Mouse (Mus musculus) embryonic fibroblast, embryonic 13.5 days (primary cell): ENCODE measurements around the gene Trmu. TPM values are rescaled to one million over a fixed set of nuclear protein-coding genes. Genes with fewer than 3 reads are reported as not detected.
"Not testable (repeated sequence)": the region's sequence is repeated elsewhere in the genome, so short reads cannot be mapped to it uniquely, and the experiment has no call there.

ENCODE experiments used
- H3K27ac ChIP-seq: 2 replicates; pipeline ENCODE4 v1.5.1; 2012; ENCODE audit warnings: low read length, control low read depth, inconsistent platforms; ENCODE audit not compliant: insufficient read depth
- H3K4me1 ChIP-seq: 2 replicates; pipeline ENCODE4 v1.6.1; 2011; ENCODE audit warnings: low read length; ENCODE audit not compliant: control insufficient read depth, insufficient read depth
- H3K4me3 ChIP-seq: 2 replicates; pipeline ENCODE4 v1.5.1; 2011; ENCODE audit warnings: mild to moderate bottlenecking, control low read depth, low read length; ENCODE audit not compliant: insufficient read depth
- CTCF ChIP-seq: IDR thresholded peaks from 2 replicates; pipeline ENCODE4 v1.5.1; 2011; ENCODE audit warnings: mild to moderate bottlenecking, control low read depth, low read length, moderate library complexity, borderline replicate concordance; ENCODE audit not compliant: insufficient read depth
- POLR2A ChIP-seq: IDR thresholded peaks from 2 replicates; pipeline ENCODE4 v1.6.1; 2011; ENCODE audit warnings: low read depth, mild to moderate bottlenecking, control low read depth, low read length, moderate library complexity
- polyA plus RNA-seq: library from polyadenylated mRNA; stranded (reverse); fragments of >200 nt; gene quantifications from 2 replicates; pipeline ENCODE4 v1.2.4, GENCODE M21; 2011; ENCODE audit warnings: low read depth; ENCODE audit not compliant: missing spikeins, insufficient read length

The Trmu gene
- polyA plus RNA-seq, 1 experiment = 20.0 TPM

DNA sequence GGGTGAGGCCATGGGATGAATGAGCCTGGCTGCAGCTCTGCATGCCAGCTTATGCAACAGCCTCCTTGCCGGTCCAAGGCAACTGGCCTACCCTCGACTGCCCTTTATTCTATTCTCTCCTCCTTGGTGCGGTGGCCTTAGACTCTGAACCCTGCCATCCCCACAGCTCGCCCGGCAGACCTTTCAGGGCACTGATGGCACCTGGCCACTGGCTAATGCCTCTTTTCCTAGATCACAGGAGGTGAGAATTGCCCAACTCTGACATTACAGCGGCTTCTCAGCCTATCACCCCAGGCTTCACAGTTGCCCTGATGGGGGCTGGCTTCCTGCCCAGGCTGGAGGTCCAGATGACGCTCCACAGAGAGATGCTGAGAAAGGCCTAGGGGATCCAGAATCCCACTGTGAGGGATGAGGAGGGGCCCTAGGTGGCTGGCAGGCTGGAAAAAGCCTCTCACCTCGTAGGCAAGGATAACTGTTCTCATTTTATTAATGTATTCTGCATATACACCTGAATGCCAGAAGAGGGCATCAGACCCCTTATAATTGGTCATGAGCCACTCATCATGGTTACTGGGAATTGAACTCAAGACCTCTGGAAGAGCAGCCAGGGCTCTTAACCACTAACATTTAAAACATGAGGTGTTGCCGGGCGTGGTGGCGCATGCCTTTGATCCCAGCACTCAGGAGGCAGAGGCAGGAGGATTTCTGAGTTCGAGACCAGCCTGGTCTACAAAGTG is 27.3 kb upstream of the Trmu start:
- Histone ChIP-seq H3K4me3 (no peak overlapping the region), H3K4me1 (no peaks in the 10 kb centered on the region), H3K27ac (no peak overlapping the region)
- TF ChIP-seq CTCF (no peak), POLR2A (no peak)

DNA sequence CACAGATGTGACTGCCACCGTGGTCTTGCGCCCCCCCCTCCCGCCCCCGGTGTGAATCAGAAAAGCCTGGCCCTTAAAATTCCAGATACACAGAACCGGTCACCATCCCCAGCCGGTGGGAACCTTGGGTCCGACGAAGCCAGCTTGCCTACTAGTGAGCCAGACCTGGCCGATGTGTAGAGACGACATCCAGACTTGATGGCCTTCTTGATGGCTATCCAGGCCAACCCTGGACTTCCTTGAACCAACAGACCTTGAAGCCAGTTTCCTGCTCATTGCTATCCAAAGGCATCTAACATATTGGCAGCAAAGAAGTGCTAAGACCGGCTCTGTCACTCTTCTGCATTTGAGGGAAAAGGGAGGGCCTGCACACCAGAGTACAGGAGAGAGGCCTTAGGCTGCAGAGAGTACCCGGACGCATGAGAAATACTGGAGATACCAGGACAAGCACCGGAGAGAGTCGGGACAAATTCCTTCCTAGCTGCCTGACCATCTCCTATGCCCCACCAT is 20.1 kb upstream of the Trmu start:
- H3K27ac ChIP-seq = 0 out of 2 replicates have a peak overlapping the region, but pooled peaks have one; percentile 4
- TF ChIP-seq POLR2A (no peak), CTCF (no peak)
- H3K4me3 ChIP-seq = peak overlapping the region; percentile 65
- 0 out of 2 replicates have a peak, but pooled peaks cover 2% of the 10 kb centered on the region for H3K4me1 ChIP-seq

DNA sequence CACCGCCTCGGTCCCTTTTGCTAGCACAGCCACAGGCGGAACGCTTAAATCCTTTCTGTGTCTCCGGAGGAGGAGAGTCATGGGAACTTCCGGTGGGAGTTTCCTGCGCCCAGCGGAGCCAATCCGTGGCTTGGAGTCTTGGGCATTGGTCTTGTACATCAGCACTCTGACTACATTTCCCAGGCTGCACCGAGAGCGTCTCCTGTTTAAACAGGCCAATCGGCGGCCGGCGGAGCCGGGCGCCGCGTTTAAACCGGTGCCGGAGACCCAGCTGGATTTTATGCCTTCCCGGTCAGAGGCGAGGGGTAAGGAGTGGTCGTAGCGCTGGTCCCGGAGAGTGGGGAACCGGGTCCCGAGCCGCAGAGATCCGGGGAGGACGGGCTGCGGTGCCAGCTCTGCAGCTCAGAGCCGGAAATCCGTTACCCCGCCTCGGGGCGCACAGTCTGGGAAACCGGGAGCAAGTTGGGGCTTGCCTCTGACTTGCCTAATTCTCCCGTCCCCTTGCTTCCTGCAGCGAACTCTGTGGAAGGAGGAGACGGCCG is 19.6 kb upstream of the Trmu start, which contains the start of gene Gtse1:
Gene Gtse1, plus strand, starts transcription at position 256 of the 542 bp plus-strand sequence.
- Histone ChIP-seq H3K4me3 (peak within 1 kb of the TSS; percentile 70), H3K4me1 (0 out of 2 replicates have a peak, but pooled peaks cover 2% of the 10 kb centered on the region), H3K27ac (peak within 1 kb of the TSS; percentile 54)
- TF ChIP-seq POLR2A (peak; percentile 92), CTCF (no peak)

DNA sequence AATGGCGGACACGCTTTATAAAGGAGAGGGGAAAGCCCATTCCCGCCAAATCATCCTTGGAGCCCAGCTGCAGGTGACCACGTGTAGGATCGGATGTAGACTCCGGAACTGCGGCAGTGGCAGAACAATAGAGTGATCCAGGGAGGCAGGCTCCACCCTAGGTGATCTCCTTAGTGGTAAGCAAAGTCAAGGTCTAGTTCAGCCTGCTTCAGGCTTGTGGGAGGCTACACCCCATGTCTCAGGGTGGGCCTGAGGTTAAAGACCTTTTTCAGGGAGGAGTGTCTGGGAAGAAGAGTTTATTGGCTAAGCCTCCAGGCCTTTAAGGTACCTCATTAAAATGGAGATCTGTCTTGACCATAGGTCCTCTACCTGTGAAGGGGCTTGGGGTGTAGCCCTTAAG is 13.2 kb upstream of the Trmu start:
- not testable (repeated sequence) for H3K4me3 ChIP-seq, H3K4me1 ChIP-seq, H3K27ac ChIP-seq

DNA sequence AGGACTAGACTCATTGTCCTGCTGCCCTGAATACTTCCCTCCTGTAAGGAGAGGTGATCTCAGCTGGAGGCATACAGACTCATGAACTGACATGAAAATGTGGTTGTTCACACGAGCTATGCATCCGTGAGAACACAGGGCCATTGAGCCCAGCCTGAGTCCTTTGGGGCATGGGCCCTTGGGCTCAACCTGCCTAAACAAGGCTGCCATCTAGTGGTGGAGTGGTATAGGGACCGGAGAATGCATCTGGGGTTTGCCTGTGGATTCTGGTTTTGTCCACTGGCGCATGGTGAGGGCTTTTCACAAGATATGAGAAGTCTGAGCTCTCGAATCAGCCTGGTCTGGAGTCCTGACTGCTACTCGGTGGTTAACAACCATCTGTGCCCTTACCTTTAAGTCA is 11.4 kb upstream of the Trmu start:
- H3K4me1 ChIP-seq = no peaks in the 10 kb centered on the region
- H3K4me3 ChIP-seq = no peak overlapping the region
- no peak overlapping the region for H3K27ac ChIP-seq
- TF ChIP-seq POLR2A (no peak), CTCF (peak; percentile 84)

DNA sequence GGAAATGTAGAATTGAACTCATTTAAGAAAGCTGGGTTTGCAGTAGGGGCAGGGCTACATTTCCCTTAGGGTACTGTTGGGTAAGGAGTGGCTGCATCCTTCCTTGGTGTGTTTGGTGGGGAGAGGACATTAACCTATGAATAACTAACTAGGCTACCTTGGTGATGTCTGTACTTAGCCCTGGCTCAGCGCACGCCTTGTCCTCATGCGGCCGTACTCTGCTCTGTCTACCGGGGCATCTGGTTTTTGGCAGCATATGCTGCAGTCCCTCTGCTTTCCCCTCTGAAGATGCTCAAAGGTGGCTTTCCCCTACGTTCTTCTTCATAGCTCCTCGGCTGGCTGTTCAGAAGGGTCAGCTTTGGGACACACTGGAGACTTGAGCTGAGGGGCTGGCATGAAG is 1.8 kb upstream of the Trmu start:
- TF ChIP-seq POLR2A (no peak), CTCF (no peak)
- Histone ChIP-seq H3K4me3 (no peak overlapping the region), H3K27ac (no peak overlapping the region), H3K4me1 (no peaks in the 10 kb centered on the region)

DNA sequence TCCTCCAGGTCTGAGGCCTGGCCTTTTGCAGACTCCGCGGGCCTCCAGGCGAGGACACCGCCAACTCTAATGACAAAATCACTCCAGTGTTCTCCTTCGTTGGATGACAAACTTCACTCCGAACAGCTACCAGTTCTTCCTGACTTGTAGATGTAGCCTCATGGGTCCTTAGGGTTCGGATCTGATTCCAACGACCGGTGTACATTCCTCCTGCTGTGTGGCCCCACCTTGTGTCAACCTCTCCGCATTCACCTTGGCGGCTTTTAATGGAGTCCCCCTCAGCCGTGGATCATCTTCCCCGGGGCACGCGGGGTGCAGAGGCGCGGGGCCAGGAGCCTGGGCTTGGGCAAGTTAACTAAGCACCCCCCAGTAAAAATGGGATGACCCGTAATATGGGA is 385 bp downstream of the Trmu start:
- TF ChIP-seq POLR2A = no peak
- no peak for TF ChIP-seq CTCF
- no peaks in the 10 kb centered on the region for H3K4me1 ChIP-seq
- peak overlapping the region; percentile 65 for H3K27ac ChIP-seq
- H3K4me3 ChIP-seq = peak overlapping the region; percentile 94

DNA sequence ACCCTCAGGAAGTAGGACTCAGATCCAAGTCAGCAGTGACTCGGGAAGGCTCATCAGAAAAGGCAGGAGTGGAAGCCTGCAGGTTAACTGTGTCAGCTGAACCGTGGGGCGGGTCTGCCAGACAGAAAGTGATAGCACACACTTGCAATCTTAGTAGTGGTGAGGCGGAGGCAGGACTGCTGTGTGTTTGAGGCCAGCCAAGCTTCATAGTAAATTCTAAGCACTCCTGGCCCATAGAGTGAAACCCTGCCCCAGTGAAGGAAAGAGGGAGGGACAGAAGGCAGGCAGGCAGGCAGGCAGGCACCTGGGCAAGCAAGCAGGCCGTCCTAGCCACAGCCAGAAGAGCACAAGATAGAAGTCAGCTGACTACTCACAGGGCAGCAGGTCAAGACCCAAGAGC is 6.5 kb downstream of the Trmu start:
- no peak overlapping the region for H3K27ac ChIP-seq
- TF ChIP-seq CTCF (no peak), POLR2A (no peak)
- no peaks in the 10 kb centered on the region for H3K4me1 ChIP-seq
- H3K4me3 ChIP-seq = no peak overlapping the region

DNA sequence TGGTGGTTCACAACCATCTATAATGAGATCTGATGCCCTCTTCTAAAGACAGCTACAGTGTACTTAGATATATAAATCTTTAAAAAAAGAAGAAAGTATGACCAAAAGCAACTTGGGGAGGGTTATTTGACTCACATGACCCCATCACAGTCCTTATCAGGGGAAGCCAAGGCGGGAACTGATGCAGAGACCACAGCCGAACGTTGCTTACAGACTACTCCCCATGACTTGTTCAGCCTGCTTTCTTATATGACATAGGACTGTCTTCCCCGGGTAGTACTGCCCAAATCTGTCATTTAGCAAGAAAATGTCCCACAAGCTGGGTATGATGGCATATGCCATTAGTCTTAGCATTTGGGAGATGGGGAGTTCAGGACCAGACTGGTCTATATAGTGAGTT is 10.1 kb downstream of the Trmu start:
- no peak overlapping the region for H3K27ac ChIP-seq
- no peak overlapping the region for H3K4me3 ChIP-seq
- H3K4me1 ChIP-seq = no peaks in the 10 kb centered on the region
- TF ChIP-seq CTCF (no peak), POLR2A (no peak)

DNA sequence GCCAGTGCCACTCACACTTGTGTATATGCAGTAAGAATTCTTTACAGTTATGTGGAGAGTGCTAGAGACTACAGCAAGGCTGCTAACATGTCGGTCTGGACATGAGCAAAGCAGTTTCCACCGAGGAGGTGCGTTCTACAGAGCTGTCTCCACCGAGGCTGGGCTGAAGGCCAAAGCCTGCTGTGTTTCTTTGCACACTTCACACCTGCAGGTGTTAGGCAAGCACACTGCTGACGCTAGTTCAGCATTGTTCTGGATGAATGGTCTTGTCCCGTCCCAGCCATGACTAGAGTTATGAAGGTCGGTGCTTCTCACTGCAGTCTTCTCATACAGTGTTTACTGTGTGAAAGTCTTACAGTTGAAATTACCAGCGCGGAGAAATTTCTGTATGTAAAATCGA is 12.9 kb downstream of the Trmu start:
- no peak overlapping the region for H3K27ac ChIP-seq
- no peak for TF ChIP-seq POLR2A
- no peak for TF ChIP-seq CTCF
- H3K4me3 ChIP-seq = no peak overlapping the region
- no peaks in the 10 kb centered on the region for H3K4me1 ChIP-seq
